Mouse (Mus musculus) kidney, embryonic 14.5 days (tissue): ENCODE measurements at regions not wholly inside any gene's neighbourhood (a gene's known extent, or its start where the extent isn't known, plus 50 kb on each side); places are given as distances from the start of the nearest gene placed in this dataset.

Source experiments
- ATAC-seq: fragments of 200-750 bp; cut with Nextera tagmentation; 2 replicates; pipeline ENCODE4 v1.8.0; 2017; ENCODE audit warnings: moderate number of reproducible peaks, mild to moderate bottlenecking, moderate TSS enrichment, moderate library complexity; ENCODE audit not compliant: low FRiP score, low TSS enrichment
- H3K27ac ChIP-seq: fragments of 300-500 bp; sonication (generic); 2 replicates; pipeline ENCODE4 v1.5.1; 2014; ENCODE audit warnings: low read depth, mild to moderate bottlenecking, low read length, moderate library complexity, mixed read lengths
- H3K27me3 ChIP-seq: fragments of 300-500 bp; sonication (generic); 2 replicates; pipeline ENCODE4 v1.6.1; 2014; ENCODE audit warnings: mild to moderate bottlenecking, low read length; ENCODE audit not compliant: control insufficient read depth, insufficient read depth
- H3K36me3 ChIP-seq: fragments of 300-500 bp; sonication (generic); 2 replicates; pipeline ENCODE4 v1.6.1; 2014; ENCODE audit warnings: low read length, mixed read lengths; ENCODE audit not compliant: control insufficient read depth, insufficient read depth
- H3K4me1 ChIP-seq: fragments of 300-500 bp; sonication (generic); 2 replicates; pipeline ENCODE4 v1.6.1; 2014; ENCODE audit warnings: low read length, mixed read lengths; ENCODE audit not compliant: control insufficient read depth, insufficient read depth
- H3K4me2 ChIP-seq: fragments of 300-500 bp; sonication (generic); replicated peaks from 2 replicates; pipeline ENCODE4 v1.6.1; 2014; ENCODE audit warnings: low read depth, mild to moderate bottlenecking, low read length
- H3K4me3 ChIP-seq: fragments of 300-500 bp; sonication (generic); 2 replicates; pipeline ENCODE4 v1.5.1; 2014; ENCODE audit warnings: mild to moderate bottlenecking, low read length
- H3K9ac ChIP-seq: fragments of 300-500 bp; sonication (generic); 2 replicates; pipeline ENCODE4 v1.6.1; 2014; ENCODE audit warnings: low read depth, mild to moderate bottlenecking, low read length, moderate library complexity
- H3K9me3 ChIP-seq: fragments of 300-500 bp; sonication (generic); 2 replicates; pipeline ENCODE4 v1.6.1; 2016; ENCODE audit warnings: low read length; ENCODE audit not compliant: control insufficient read depth
- WGBS: fragments of 180-500 bp; shearing (Covaris S2); extraction: QIAGEN DNeasy Blood & Tissue Kit; methylation state at CpG from one replicate; pipeline ENCODE4 v1.1.7; 2014; 5-methylcytosine and 5-hydroxymethylcytosine counted together

DNA sequence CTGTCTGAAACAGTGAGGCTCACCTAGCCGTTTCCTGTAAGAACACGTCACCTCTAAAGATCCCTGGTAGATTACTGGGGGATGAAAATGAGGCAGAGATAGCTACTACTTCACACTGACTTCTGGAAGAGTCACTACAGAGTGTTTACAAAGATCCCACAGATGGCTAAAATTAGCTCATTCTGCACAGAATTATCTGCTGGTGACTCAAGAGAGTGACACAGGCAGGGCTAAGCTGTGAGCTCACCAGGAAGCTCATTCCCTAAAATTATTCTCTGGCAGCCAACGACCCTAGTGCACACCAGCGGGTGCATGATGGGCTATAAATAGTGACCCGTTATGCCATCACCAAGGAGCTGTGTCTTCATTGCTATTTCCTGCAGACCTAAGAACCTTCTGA lies 53.2 kb upstream of the Ddah1 start:
- H3K4me1 ChIP-seq: peaks cover 13% of the 10 kb centered on the region
- ATAC-seq: no peak
- no peaks in the 10 kb centered on the region for H3K36me3 ChIP-seq
- H3K27ac ChIP-seq: no peak overlapping the region
- H3K4me3 ChIP-seq: no peak overlapping the region
- 74% methylated on average over 5 of the region's 5 CpGs for WGBS
- H3K9ac ChIP-seq: no peak overlapping the region
- H3K9me3 ChIP-seq: no peaks in the 10 kb centered on the region
- H3K27me3 ChIP-seq: no peaks in the 10 kb centered on the region
- H3K4me2 ChIP-seq: no peak overlapping the region

DNA sequence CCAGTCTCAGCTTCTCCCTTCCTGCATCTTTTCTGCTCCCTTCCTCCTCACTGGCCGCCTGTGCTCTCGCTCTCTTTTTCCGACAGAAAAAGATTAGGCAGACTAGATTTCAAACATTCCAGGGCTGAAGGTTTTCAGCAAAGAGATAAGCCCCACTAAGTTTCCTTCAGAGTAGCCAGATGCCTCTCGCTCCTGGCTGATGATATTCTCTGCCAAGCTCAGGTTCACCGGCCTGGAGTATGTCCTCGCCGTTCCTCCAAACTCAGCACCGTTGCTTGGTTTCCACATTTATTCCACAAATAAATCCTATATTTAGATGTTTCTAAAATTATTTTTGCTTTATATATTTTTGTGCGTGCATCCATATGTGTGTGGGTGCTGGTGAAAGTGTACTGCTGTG lies 54.3 kb upstream of the Ccn1 start:
- Histone ChIP-seq H3K9me3 (no peaks in the 10 kb centered on the region), H3K4me3 (no peak overlapping the region), H3K27me3 (no peaks in the 10 kb centered on the region), H3K36me3 (no peaks in the 10 kb centered on the region), H3K9ac (no peak overlapping the region), H3K27ac (peak overlapping the region; percentile 4; the same call in 1 of the 2 replicates), H3K4me1 (peaks cover 13% of the 10 kb centered on the region), H3K4me2 (no peak overlapping the region)
- ATAC-seq: no peak
- WGBS: 68% methylated on average over 9 of the region's 9 CpGs

DNA sequence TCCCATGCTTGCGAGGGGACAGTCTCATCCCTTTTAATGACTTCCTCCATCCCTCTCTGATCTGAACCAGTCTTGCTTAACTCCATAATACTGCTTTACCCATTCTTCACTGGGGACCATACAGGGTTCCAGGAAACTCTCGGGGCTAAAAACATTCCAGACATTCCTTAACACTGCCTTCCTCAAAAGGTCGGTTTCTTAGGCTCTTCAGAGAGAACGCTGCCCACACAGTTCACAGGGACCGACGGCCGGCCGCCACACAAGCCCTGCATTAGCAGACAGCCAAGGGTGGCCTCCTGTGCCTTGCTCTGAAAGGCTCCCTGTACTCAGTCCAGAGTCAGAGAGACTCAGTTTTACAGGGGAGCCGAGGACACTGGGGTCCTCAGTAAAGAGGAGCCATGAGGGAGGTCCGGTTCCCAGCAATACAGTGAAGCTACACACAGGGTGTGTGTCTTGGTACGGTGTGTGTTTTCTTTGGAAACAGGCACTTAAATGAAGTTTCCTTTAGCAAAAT lies 53.7 kb upstream of the Ccn1 start:
- no peak overlapping the region for H3K9ac ChIP-seq
- no peak overlapping the region for H3K4me2 ChIP-seq
- no peaks in the 10 kb centered on the region for H3K9me3 ChIP-seq
- H3K4me3 ChIP-seq: no peak overlapping the region
- peak overlapping the region; percentile 4; the same call in 1 of the 2 replicates for H3K27ac ChIP-seq
- no peaks in the 10 kb centered on the region for H3K27me3 ChIP-seq
- peaks cover 13% of the 10 kb centered on the region for H3K4me1 ChIP-seq
- WGBS: 9% methylated on average over 11 of the region's 11 CpGs
- peak; percentile 78 for ATAC-seq
- H3K36me3 ChIP-seq: no peaks in the 10 kb centered on the region

DNA sequence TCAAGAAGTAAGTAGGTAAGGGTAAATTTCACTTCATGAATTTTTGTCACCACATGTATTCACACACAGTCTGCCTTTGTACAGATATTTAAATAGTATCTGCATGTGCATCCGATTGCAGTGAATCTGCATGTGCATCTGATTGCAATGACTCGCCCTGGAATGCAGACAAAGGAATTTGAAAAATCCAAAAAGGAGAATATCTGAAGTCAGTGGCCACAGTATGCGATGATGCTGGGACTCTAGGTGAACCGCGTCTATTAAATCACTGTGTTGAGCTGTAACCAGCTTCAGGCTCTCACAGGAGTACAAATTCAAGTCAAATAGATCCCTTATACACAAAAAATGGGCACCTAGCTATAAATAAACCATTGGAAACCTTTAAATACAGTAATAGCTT lies 53.0 kb upstream of the Ccn1 start:
- H3K4me3 ChIP-seq: no peak overlapping the region
- H3K27me3 ChIP-seq: no peaks in the 10 kb centered on the region
- no peak overlapping the region; the same call in 1 of the 2 replicates for H3K27ac ChIP-seq
- no peak for ATAC-seq
- H3K4me1 ChIP-seq: peaks cover 13% of the 10 kb centered on the region
- H3K36me3 ChIP-seq: no peaks in the 10 kb centered on the region
- 70% methylated on average over 5 of the region's 5 CpGs for WGBS
- no peaks in the 10 kb centered on the region for H3K9me3 ChIP-seq
- H3K9ac ChIP-seq: no peak overlapping the region
- H3K4me2 ChIP-seq: no peak overlapping the region

DNA sequence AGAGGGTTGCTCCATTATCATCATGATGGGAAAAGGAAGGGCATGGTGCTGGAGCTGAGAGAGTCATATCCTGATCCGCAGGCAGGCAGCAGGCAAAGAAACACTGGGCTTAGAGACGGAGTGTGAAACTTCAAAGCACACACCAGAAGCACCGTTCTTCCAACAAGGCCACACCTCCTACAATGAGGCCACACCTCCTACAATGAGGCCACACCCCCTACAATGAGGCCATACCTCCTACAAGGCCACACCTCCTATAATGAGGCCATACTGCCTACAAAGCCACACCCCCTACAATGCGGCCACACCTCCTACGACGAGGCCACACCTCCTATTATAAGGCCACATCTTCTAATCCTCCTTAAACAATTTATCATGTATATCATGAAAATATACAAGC lies 52.2 kb upstream of the Ccn1 start:
- no peaks in the 10 kb centered on the region for H3K36me3 ChIP-seq
- peaks cover 13% of the 10 kb centered on the region for H3K4me1 ChIP-seq
- H3K9ac ChIP-seq: no peak overlapping the region
- no peak overlapping the region for H3K4me2 ChIP-seq
- no peaks in the 10 kb centered on the region for H3K27me3 ChIP-seq
- H3K4me3 ChIP-seq: no peak overlapping the region
- no peak overlapping the region for H3K27ac ChIP-seq
- no peaks in the 10 kb centered on the region for H3K9me3 ChIP-seq
- 74% methylated on average over 6 of the region's 6 CpGs for whole genome bisulfite sequencing
- 0 out of 2 replicates have a peak, but pooled peaks have one; percentile 33 for ATAC-seq
